Mouse (Mus musculus): ENCODE results near the gene Cryzl1. TPM values are rescaled to one million over a fixed set of nuclear protein-coding genes. Genes with fewer than 3 reads are reported as not detected.
A peak's percentile ranks its signal among the peaks of the same experiment; 100 is the strongest.

Cryzl1 gene
- 23.4 and 42.5 TPM in 2 replicates for polyA plus RNA-seq (2011; ENCODE audit: insufficient read depth, insufficient read length, low replicate concordance, missing spikeins)

DNA sequence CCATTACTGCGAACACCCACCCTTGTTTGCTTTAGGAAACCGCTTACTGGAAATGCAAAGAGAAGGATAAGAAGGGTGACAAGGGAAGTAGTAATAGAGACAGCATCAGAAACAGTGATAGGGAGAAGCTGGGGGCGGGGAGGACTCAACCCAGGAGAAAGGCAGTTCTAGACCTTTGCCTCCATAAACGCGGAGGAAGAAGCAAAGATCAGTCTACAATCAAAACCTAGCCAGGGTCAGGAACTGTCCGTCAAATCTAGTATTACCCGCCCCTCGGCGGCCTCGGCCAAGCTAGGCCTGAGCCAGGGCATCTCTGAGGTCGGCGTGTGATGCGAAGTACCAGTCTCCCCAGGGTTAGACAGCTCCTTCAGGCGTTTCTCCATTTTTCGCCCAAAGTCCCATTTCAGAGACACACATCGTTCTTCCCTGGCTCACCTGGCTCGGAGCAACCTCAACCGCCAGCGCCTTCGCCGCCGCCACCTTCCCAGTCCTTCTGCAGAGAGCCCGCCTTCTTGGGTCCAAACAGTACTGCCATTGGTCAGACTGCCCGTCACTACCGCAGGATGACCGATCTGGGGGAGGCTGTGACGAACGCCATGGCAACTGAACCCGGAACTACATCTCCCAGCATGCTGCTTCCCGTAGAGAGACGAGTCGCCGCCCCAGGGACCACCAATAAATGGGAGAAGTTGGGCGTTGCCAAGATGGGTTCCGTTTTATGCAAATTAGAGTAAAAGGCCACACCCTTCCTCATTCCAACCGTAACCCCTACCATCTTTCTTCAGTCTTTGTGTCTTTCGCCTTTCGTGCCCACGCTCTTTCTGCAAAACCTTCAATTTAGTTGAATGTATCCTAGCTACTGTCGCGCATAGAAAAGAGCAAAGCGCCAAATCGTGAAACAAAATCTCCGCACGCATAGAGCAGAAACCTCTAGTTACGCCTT, at the start of gene Cryzl1:
TSS of gene Cryzl1 (minus strand) at position 853 of the 943 bp plus-strand sequence.
- WGBS = 1% methylated on average over 46 of the region's 46 CpGs
- peak within 1 kb of the TSS; percentile 81 for H3K4me3 ChIP-seq (replicated peaks; ENCODE audit: control insufficient read depth, low read depth, low read length)
- peaks cover 2% of the 10 kb centered on the region for H3K4me1 ChIP-seq (ENCODE audit: control insufficient read depth, insufficient read depth, low read length)
- H3K27ac ChIP-seq (ENCODE audit: control insufficient read depth, insufficient read depth, low read depth, low read length, poor library complexity) = peak within 1 kb of the TSS; percentile 79
- TF ChIP-seq CTCF (IDR thresholded peaks at IDR 0.05; ENCODE audit: control insufficient read depth, insufficient read depth, low read length) (no peak), POLR2A (IDR thresholded peaks at IDR 0.05; ENCODE audit: borderline replicate concordance, control insufficient read depth, low read depth, low read length) (peak; percentile 64; the same call in 1 of the 2 replicates)

- Histone ChIP-seq H3K4me3 (replicated peaks; ENCODE audit: control insufficient read depth, low read depth, low read length) (no peak overlapping the region), H3K4me1 (ENCODE audit: control insufficient read depth, insufficient read depth, low read length) (no peaks in the 10 kb centered on the region), H3K27ac (ENCODE audit: control insufficient read depth, insufficient read depth, low read depth, low read length, poor library complexity) (no peak overlapping the region)
- no peak for TF ChIP-seq CTCF (IDR thresholded peaks at IDR 0.05; ENCODE audit: control insufficient read depth, insufficient read depth, low read length)
- no peak for TF ChIP-seq POLR2A (IDR thresholded peaks at IDR 0.05; ENCODE audit: borderline replicate concordance, control insufficient read depth, low read depth, low read length)
- 94% methylated on average over 7 of the region's 7 CpGs for WGBS
Measured at GRCm38 (mm10) chr16:91772586-91772985, 43.8 kb upstream of the Cryzl1 start.

DNA sequence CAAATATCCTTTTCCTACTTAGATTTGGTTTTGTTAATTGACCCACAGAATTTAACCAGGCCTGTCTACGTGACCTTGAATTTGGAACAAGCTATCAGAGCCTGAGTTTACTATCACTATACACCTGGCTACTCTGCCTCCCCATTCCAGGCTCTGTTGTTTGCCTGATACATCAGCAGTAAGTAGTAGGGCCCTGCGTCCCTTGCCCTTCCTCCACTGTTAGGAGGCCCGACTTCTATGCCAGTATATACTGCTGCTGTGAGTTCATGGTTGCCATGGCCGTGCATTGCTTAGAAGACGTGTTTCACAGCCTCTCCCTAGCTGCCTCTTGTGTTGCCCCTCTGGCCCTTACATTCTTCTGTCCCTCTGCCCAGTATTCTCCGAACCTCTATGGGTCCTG, 42.6 kb upstream of the Cryzl1 start:
- H3K27ac ChIP-seq (ENCODE audit: control insufficient read depth, insufficient read depth, low read depth, low read length, poor library complexity) = no peak overlapping the region
- WGBS = 85% methylated on average over 6 of the region's 6 CpGs

GRCm38 (mm10) chr16:91770662-91771061, 41.9 kb upstream of the Cryzl1 start:
- WGBS = 87% methylated on average over 5 of the region's 5 CpGs
- no peaks in the 10 kb centered on the region for H3K4me1 ChIP-seq (ENCODE audit: control insufficient read depth, insufficient read depth, low read length)
- H3K4me3 ChIP-seq (replicated peaks; ENCODE audit: control insufficient read depth, low read depth, low read length) = no peak overlapping the region
- H3K27ac ChIP-seq (ENCODE audit: control insufficient read depth, insufficient read depth, low read depth, low read length, poor library complexity) = no peak overlapping the region
- no peak for TF ChIP-seq CTCF (IDR thresholded peaks at IDR 0.05; ENCODE audit: control insufficient read depth, insufficient read depth, low read length)

More for the DNA sequence above, 42.6 kb upstream of the Cryzl1 start:
- no peak overlapping the region for H3K4me3 ChIP-seq (replicated peaks; ENCODE audit: control insufficient read depth, low read depth, low read length)
- TF ChIP-seq POLR2A (IDR thresholded peaks at IDR 0.05; ENCODE audit: borderline replicate concordance, control insufficient read depth, low read depth, low read length) (no peak), CTCF (IDR thresholded peaks at IDR 0.05; ENCODE audit: control insufficient read depth, insufficient read depth, low read length) (no peak)
- H3K4me1 ChIP-seq (ENCODE audit: control insufficient read depth, insufficient read depth, low read length) = no peaks in the 10 kb centered on the region

- no peak for TF ChIP-seq CTCF (IDR thresholded peaks at IDR 0.05; ENCODE audit: control insufficient read depth, insufficient read depth, low read length)
- no peak for TF ChIP-seq POLR2A (IDR thresholded peaks at IDR 0.05; ENCODE audit: borderline replicate concordance, control insufficient read depth, low read depth, low read length)
- Histone ChIP-seq H3K4me1 (ENCODE audit: control insufficient read depth, insufficient read depth, low read length) (no peaks in the 10 kb centered on the region), H3K27ac (ENCODE audit: control insufficient read depth, insufficient read depth, low read depth, low read length, poor library complexity) (no peak overlapping the region), H3K4me3 (replicated peaks; ENCODE audit: control insufficient read depth, low read depth, low read length) (no peak overlapping the region)
- 86% methylated on average over 5 of the region's 5 CpGs for WGBS
Measured at GRCm38 (mm10) chr16:91769911-91770310, 41.1 kb upstream of the Cryzl1 start.

DNA sequence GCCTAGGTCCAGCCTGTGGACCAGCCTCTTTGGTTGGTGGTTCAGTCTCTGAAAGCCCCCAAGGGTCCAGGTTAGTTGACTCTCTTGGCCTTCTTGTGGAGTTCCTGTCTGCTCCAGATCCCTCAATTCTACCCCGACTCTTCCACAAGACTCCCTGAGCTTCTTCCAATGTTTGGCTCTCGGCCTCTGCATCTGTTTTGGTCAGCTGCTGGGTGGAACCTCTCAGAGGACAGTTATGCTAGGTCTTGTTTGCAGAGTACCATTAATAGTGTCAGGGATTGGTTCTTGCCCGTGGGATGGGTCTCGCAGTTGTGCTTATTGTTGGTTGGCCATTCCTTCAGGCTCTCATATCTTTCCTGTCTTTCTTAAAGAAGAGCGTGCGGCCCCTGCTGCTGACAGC, 39.8 kb upstream of the Cryzl1 start:
- WGBS = 94% methylated on average over 6 of the region's 6 CpGs
- TF ChIP-seq POLR2A (IDR thresholded peaks at IDR 0.05; ENCODE audit: borderline replicate concordance, control insufficient read depth, low read depth, low read length) (no peak), CTCF (IDR thresholded peaks at IDR 0.05; ENCODE audit: control insufficient read depth, insufficient read depth, low read length) (no peak)
- Histone ChIP-seq H3K27ac (ENCODE audit: control insufficient read depth, insufficient read depth, low read depth, low read length, poor library complexity) (no peak overlapping the region), H3K4me1 (ENCODE audit: control insufficient read depth, insufficient read depth, low read length) (no peaks in the 10 kb centered on the region), H3K4me3 (replicated peaks; ENCODE audit: control insufficient read depth, low read depth, low read length) (no peak overlapping the region)

DNA sequence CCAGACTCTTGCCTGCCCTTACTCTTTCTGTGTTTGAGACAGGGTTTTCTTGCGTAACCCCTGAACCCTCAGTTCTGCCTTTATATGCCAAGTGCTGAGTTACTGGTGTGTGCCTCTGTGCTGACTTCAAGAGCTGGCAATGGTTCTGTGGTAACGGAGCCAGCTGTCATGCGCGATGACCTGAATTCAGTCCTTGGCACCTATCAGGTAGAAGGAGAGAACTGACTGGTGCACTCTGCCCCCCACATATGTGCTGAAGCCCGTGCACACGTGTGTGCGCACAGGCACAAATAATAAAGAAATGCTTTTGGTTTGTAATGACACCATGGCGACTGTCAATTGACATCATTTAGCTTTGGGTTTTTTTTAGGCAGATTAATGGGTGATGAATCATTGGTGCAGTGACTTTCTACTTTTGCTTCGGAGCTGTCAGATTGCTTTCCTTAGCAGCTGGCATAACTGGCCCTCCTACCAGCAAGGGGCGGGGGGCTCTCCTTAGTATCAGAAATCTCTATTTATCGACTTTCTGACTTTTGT, 38.5 kb upstream of the Cryzl1 start:
- TF ChIP-seq CTCF (IDR thresholded peaks at IDR 0.05; ENCODE audit: control insufficient read depth, insufficient read depth, low read length) (no peak), POLR2A (IDR thresholded peaks at IDR 0.05; ENCODE audit: borderline replicate concordance, control insufficient read depth, low read depth, low read length) (no peak)
- no peak overlapping the region for H3K4me3 ChIP-seq (replicated peaks; ENCODE audit: control insufficient read depth, low read depth, low read length)
- WGBS = 63% methylated on average over 11 of the region's 11 CpGs
- no peaks in the 10 kb centered on the region for H3K4me1 ChIP-seq (ENCODE audit: control insufficient read depth, insufficient read depth, low read length)
- H3K27ac ChIP-seq (ENCODE audit: control insufficient read depth, insufficient read depth, low read depth, low read length, poor library complexity) = no peak overlapping the region

DNA sequence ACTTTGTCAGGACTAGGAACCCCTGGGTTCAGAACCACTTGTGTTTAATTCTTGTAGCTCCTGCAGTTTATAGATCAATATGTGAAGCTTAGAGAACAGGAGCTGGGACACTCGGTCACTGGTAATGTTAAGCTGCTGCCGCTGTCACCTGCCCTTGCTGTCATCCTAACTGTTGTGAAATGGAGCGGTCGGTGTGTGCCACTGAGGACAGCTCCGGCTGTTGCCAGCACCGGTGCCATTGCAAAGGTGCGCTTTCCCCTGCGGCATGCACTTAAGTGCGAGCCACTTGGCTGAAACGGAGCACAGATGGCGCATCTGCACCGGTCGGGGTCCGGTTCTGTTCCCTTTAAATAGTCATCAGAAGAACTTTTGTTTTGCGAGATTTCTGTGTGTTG, 37.0 kb upstream of the Cryzl1 start:
- WGBS = 89% methylated on average over 15 of the region's 15 CpGs
- no peak for TF ChIP-seq POLR2A (IDR thresholded peaks at IDR 0.05; ENCODE audit: borderline replicate concordance, control insufficient read depth, low read depth, low read length)
- TF ChIP-seq CTCF (IDR thresholded peaks at IDR 0.05; ENCODE audit: control insufficient read depth, insufficient read depth, low read length) = no peak

More for the DNA sequence above, 37.0 kb upstream of the Cryzl1 start:
- H3K27ac ChIP-seq (ENCODE audit: control insufficient read depth, insufficient read depth, low read depth, low read length, poor library complexity) = no peak overlapping the region
- no peak overlapping the region for H3K4me3 ChIP-seq (replicated peaks; ENCODE audit: control insufficient read depth, low read depth, low read length)
- H3K4me1 ChIP-seq (ENCODE audit: control insufficient read depth, insufficient read depth, low read length) = no peaks in the 10 kb centered on the region; the same call in 1 of the 2 replicates
